Mouse (Mus musculus) myocyte (in vitro differentiated cells): ENCODE results near the gene Folr2.

ENCODE experiments used
- E2F4 ChIP-seq: IDR thresholded peaks from one replicate; pipeline ENCODE4 v1.6.1; 2011; ENCODE audit warnings: mild to moderate bottlenecking, control low read depth, moderate library complexity; ENCODE audit not compliant: insufficient read depth
- MYOD1 ChIP-seq, 3 experiments: IDR thresholded peaks; one replicate each; pipeline ENCODE4 v1.6.1; 2011; ENCODE audit warnings: control low read depth in 2 of 3, low read depth in 2 of 3, mild to moderate bottlenecking in 2 of 3, moderate library complexity in 1 of 3; ENCODE audit not compliant: insufficient read length in 2 of 3, control insufficient read depth in 1 of 3
- MYOG ChIP-seq, 3 experiments: IDR thresholded peaks; one replicate each; pipeline ENCODE4 v1.6.1; 2011; ENCODE audit warnings: control low read depth in 2 of 3, low read depth in 2 of 3, mild to moderate bottlenecking in 2 of 3; ENCODE audit not compliant: insufficient read length in 2 of 3, control insufficient read depth in 1 of 3, insufficient read depth in 1 of 3
- POLR2A ChIP-seq: IDR thresholded peaks from one replicate; pipeline ENCODE4 v1.6.1; 2011; ENCODE audit warnings: low read depth, mild to moderate bottlenecking, control low read depth, moderate library complexity; ENCODE audit not compliant: insufficient read length
- REST ChIP-seq: IDR thresholded peaks from one replicate; pipeline ENCODE4 v1.6.1; 2011; ENCODE audit warnings: mild to moderate bottlenecking, control low read depth, moderate library complexity; ENCODE audit not compliant: insufficient read depth, insufficient read length
- TCF12 ChIP-seq: IDR thresholded peaks from one replicate; pipeline ENCODE4 v1.6.1; 2011; ENCODE audit warnings: mild to moderate bottlenecking, control low read depth; ENCODE audit not compliant: poor library complexity, insufficient read depth, severe bottlenecking
- USF1 ChIP-seq: IDR thresholded peaks from one replicate; pipeline ENCODE4 v1.6.1; 2011; ENCODE audit warnings: low read depth, mild to moderate bottlenecking, control low read depth, moderate library complexity

DNA sequence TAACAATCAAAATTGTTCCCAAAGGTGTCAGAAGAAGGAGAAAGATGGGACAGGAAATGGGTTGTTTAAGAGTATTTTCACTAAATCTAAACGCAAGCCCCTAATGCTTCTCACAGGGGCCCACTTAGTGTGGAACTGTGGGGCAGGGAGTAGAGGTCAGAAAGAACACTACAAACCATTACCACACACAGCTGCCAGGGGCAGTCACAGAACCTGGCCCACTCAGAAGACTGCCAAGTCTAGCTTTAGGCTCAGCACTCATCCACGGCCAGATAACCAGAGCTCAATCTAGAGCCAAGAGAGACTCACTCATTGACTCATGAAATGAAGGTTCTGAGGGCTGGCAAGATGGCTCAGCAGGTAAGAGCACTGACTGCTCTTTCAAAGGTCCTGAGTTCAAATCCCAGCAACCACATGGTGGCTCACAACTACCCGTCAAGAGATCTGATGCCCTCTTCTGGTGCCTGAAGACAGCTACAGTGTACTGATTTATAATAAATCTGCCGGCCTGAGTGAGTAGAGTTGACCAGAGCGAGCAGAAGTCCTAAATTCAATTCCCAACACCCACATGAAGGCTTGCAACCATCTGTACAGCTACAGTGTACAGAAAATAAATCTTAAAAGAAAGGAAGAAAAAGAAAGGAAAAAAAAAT lies 21.4 kb downstream of the Folr2 start:
- TF ChIP-seq POLR2A (no peak), E2F4 (no peak), MYOG (IDR thresholded peaks at IDR 0.05; ENCODE audit: control insufficient read depth in 1 of 3, insufficient read depth in 1 of 3, insufficient read length in 2 of 3, low read depth in 2 of 3) (peak in 1 of 3 experiments; percentile 22), MYOD1 (IDR thresholded peaks at IDR 0.05; ENCODE audit: control insufficient read depth in 1 of 3, insufficient read length in 2 of 3, low read depth in 2 of 3) (peak; percentile 42 to 60 (median 59)), USF1 (no peak), REST (no peak), TCF12 (no peak)
